Mouse (Mus musculus) CD4-positive helper T cell, adult 2 months (primary cell): ENCODE measurements around the gene Akr1c21.
"Not testable (repeated sequence)": the region's sequence is repeated elsewhere in the genome, so short reads cannot be mapped to it uniquely, and the experiment has no call there.

Source experiments
- DNase-seq: peaks from one replicate; pipeline ENCODE4 v3.0.0-alpha.2; 2012; ENCODE audit warnings: low read depth, missing footprints, low spot score

The Akr1c21 gene

GRCm38 (mm10) chr13:4573871-4574270, at the start of gene Akr1c21:
Gene Akr1c21 (plus strand): TSS chr13:4574075.
- DNase-seq, result no peak

DNA sequence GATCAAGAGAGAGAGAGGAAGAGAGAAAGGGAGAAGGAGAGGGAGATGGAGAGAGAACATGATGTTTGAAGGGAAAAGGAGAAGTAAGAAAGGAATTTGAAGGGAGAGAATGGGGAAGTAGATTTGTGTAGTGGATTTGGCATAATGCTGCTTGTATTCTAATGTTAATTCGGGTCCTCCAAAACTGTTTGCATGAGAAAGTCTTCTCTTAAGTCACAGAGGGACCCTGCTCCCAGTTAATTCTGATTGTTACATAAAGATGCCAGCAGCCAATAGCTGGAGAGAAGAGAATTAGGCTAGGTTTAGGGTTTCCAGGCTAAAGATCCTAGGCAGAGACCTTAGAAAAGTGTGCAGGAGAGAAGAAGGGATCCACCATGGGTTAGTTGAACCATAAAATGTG, 14.7 kb upstream of the Akr1c21 start:
- DNase-seq, result no peak

- no peak for DNase-seq
Measured at GRCm38 (mm10) chr13:4560500-4560899, 13.4 kb upstream of the Akr1c21 start.

DNA sequence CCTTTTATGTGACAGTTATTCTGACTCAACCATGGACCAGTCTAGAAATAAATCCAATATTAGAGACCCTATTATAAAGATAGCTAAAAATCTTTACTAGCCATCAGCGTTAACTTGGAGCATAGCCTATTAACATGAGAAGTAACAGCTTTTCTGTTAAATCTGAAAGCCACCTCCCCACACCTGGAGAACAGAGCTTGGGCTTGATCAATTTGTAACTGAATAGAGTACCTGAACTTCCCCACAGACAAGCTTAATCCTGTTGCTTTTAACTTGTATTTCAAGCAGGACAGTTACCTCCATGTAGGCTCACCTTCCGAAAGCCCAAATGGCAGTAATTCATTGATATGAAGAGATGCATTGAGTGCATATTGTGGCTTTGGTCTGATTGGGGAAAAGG, 7.9 kb upstream of the Akr1c21 start:
- no peak for DNase-seq

DNA sequence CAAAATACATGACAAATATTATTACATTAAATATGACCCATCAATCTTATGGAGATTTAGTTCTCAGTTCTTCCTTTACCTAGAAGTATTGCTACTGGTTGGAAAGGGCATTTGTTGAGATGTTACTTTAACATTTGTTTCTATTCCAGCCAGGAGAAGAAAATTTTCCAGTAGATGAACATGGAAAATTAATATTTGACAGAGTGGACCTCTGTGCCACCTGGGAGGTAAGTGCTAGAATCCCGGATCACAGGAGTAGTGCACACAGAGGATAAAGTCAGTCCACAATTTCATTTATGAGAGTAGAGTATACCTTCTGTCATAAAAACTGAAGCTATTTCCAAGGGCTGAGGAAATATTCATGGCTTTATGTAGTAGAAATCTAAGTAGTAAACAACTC, 3.0 kb downstream of the Akr1c21 start:
- DNase-seq, result no peak

DNA sequence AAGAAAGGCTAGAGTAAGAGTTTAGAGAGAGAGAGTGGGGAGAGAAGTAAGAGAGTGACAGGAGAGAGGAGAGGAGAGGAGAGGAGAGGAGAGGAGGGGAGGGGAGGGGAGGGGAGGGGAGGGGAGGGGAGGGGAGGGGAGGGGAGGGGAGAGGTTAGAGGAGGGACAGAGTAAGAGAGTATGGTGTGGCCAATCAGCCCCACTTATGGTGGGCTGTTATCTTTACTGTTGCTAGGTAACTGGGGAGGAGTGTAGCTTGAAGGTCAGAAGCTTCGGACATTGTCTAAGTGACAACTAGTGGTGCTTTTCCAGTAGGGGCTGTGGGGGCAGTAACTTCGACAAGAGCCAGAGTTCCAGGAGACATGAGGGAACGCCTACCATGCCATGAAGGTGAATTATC, 29.6 kb downstream of the Akr1c21 start:
- DNase-seq, result not testable (repeated sequence)

DNA sequence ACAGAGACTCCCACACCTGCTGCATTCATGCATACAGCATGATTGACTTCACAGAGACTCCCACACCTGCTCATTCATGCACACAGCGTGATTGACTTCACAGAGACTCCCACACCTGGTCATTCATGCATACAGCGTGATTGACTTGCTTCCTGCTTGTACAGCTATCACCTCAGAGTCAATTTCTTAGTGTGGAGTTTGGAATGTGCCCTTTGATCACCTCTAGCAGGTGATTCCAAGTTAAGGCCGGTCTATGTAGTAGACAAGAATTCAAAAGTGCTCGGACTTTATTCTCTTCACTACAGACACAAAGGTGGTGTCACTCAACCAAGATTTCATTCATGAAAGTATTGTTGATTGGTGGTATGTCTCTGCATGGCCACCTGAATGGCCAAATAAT, 32.9 kb downstream of the Akr1c21 start:
- no peak for DNase-seq

DNA sequence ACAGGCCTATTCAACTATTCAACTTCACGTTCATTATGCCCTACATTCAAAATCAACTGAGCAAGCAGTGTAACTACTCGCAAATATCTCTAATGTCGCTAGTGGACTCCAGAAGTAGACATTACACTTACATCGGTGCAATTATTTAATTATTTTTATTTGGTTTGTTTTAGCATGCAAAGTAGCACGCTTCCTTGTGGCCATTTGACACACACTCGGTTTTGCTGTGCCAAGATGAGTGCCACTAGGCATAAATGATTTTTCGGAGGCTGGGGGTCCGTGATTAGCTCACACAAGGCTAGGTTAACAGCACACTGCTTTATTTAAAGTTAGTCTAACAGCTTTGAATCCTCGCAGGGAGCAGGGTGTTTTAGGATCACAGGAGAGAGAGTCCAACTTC, 34.7 kb downstream of the Akr1c21 start:
- DNase-seq, result no peak

DNA sequence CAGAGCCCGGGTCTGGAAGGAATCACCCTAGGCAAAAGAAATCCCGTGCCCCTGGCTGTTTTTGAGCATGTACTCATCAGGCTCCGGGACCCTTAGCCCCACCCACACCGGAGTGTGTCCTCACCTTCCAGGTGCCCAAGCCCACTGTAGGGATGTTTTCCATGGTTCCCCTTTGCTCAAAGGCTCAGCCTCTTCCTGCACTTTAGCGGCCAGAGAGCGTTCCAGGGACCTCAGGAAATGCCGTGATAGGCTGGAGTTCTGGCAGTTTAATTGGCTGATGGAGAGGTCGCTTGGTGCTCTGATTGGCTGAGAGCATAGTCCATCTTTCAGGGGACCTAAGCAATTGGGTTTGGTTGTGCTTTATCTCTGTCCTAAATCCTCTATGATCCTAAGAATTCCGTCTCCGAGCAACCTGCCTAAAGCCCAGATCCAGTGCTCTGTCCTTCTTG, 35.1 kb downstream of the Akr1c21 start, which contains the start of gene Akr1e1:
Akr1e1 (minus strand) TSS at position 214 of the 449 bp plus-strand sequence.
- peak; percentile 83 for DNase-seq

- peak; percentile 26 for DNase-seq
Measured at GRCm38 (mm10) chr13:4610902-4611301, 37.0 kb downstream of the Akr1c21 start.
